Mouse (Mus musculus) small intestine, adult 2 months (tissue): ENCODE results near the gene Dek. TPM values are rescaled to one million over a fixed set of nuclear protein-coding genes. Genes with fewer than 3 reads are reported as not detected.
A peak's percentile ranks its signal among the peaks of the same experiment; 100 is the strongest.

Source experiments
- H3K27ac ChIP-seq: fragments of 200-500 bp; 2 replicates; pipeline ENCODE4 v1.5.1; 2012; ENCODE audit warnings: low read depth, low read length, control low read depth, inconsistent platforms; ENCODE audit not compliant: insufficient read depth
- H3K27me3 ChIP-seq: fragments of 200-500 bp; 2 replicates; pipeline ENCODE4 v1.6.1; 2012; ENCODE audit warnings: mild to moderate bottlenecking, moderate library complexity, low read length, inconsistent platforms; ENCODE audit not compliant: control insufficient read depth, insufficient read depth
- H3K36me3 ChIP-seq: fragments of 200-500 bp; 2 replicates; pipeline ENCODE4 v1.6.1; 2012; ENCODE audit warnings: mild to moderate bottlenecking, low read length, control low read depth, inconsistent platforms; ENCODE audit not compliant: control insufficient read depth, insufficient read depth
- H3K4me1 ChIP-seq: fragments of 200-500 bp; 2 replicates; pipeline ENCODE4 v1.6.1; 2012; ENCODE audit warnings: low read length, inconsistent platforms, mixed read lengths; ENCODE audit not compliant: control insufficient read depth, insufficient read depth, insufficient read length
- H3K4me3 ChIP-seq: fragments of 200-500 bp; 2 replicates; pipeline ENCODE4 v1.5.1; 2012; ENCODE audit warnings: low read depth, mild to moderate bottlenecking, control low read depth, inconsistent platforms, low read length, moderate library complexity
- CTCF ChIP-seq: fragments of 200-500 bp; IDR thresholded peaks from 2 replicates; pipeline ENCODE4 v1.5.1; 2012; ENCODE audit warnings: low read depth, mild to moderate bottlenecking, control low read depth, inconsistent platforms, low read length, moderate library complexity, mixed read lengths; ENCODE audit not compliant: insufficient replicate concordance, insufficient read length; ENCODE audit errors: extremely low read depth
- POLR2A ChIP-seq: fragments of 200-500 bp; IDR thresholded peaks from 2 replicates; pipeline ENCODE4 v1.6.1; 2012; ENCODE audit warnings: low read depth, mild to moderate bottlenecking, control low read depth, inconsistent platforms, low read length, moderate library complexity
- WGBS: fragments of 180-500 bp; shearing (Covaris S2); methylation state at CpG from one replicate; pipeline ENCODE4 v1.1.7; 2018; 5-methylcytosine and 5-hydroxymethylcytosine counted together
- polyA plus RNA-seq: library from polyadenylated mRNA; depleted of rRNA; stranded (reverse); fragments of >200 nt; gene quantifications from 2 replicates; pipeline ENCODE4 v1.2.3, GENCODE M21; 2012

Dek gene
- polyA plus RNA-seq, 1 experiment: 27.7 TPM

GRCm38 (mm10) chr13:47056126-47056525 is 49.9 kb downstream of the Dek start:
- Histone ChIP-seq H3K36me3 (peaks cover 38% of the 10 kb centered on the region), H3K27me3 (no peaks in the 10 kb centered on the region), H3K27ac (no peak overlapping the region), H3K4me3 (no peak overlapping the region), H3K4me1 (no peaks in the 10 kb centered on the region)
- 77% methylated on average over 11 of the region's 11 CpGs for WGBS
- TF ChIP-seq POLR2A (no peak), CTCF (no peak)

GRCm38 (mm10) chr13:47053971-47054370 is 52.0 kb downstream of the Dek start:
- Histone ChIP-seq H3K4me1 (no peaks in the 10 kb centered on the region), H3K27me3 (no peaks in the 10 kb centered on the region), H3K4me3 (no peak overlapping the region), H3K36me3 (peaks cover 38% of the 10 kb centered on the region), H3K27ac (no peak overlapping the region)
- 91% methylated on average over 10 of the region's 10 CpGs for WGBS
- TF ChIP-seq POLR2A (no peak), CTCF (no peak)

- TF ChIP-seq POLR2A: no peak
- TF ChIP-seq CTCF: no peak
- 71% methylated on average over 4 of the region's 4 CpGs for WGBS
- Histone ChIP-seq H3K27me3 (no peaks in the 10 kb centered on the region), H3K4me3 (no peak overlapping the region), H3K4me1 (no peaks in the 10 kb centered on the region), H3K27ac (no peak overlapping the region), H3K36me3 (peaks cover 29% of the 10 kb centered on the region)
These were observed 56.0 kb downstream of the Dek start for GRCm38 (mm10) chr13:47050009-47050408.

- H3K27me3 ChIP-seq: no peaks in the 10 kb centered on the region
- TF ChIP-seq CTCF (no peak), POLR2A (no peak)
- H3K4me3 ChIP-seq: no peak overlapping the region
- H3K27ac ChIP-seq: no peak overlapping the region
- H3K4me1 ChIP-seq: peaks cover 6% of the 10 kb centered on the region
- H3K36me3 ChIP-seq: peaks cover 20% of the 10 kb centered on the region
- 78% methylated on average over 4 of the region's 4 CpGs for WGBS
These were observed 58.0 kb downstream of the Dek start for GRCm38 (mm10) chr13:47047996-47048395.

- Histone ChIP-seq H3K36me3 (0 out of 2 replicates have a peak, but pooled peaks cover 5% of the 10 kb centered on the region), H3K4me3 (peak within 1 kb of the TSS; percentile 77), H3K4me1 (peaks cover 11% of the 10 kb centered on the region), H3K27ac (peak within 1 kb of the TSS; percentile 3; the same call in 1 of the 2 replicates), H3K27me3 (no peaks in the 10 kb centered on the region)
- WGBS: 7% methylated on average over 10 of the region's 10 CpGs
- TF ChIP-seq CTCF: no peak
- no peak for TF ChIP-seq POLR2A
These were observed 61.4 kb downstream of the Dek start, which contains the start of gene Tpmt for GRCm38 (mm10) chr13:47044617-47044947. TSS of gene Tpmt (minus strand) at chr13:47044737.

GRCm38 (mm10) chr13:47043833-47044616 is 62.0 kb downstream of the Dek start:
- Histone ChIP-seq H3K27ac (0 out of 2 replicates have a peak overlapping the region, but pooled peaks have one; percentile 3), H3K36me3 (0 out of 2 replicates have a peak, but pooled peaks cover under 1% of the 10 kb centered on the region), H3K27me3 (no peaks in the 10 kb centered on the region), H3K4me3 (peak overlapping the region; percentile 77), H3K4me1 (peaks cover 11% of the 10 kb centered on the region)
- no peak for TF ChIP-seq CTCF
- TF ChIP-seq POLR2A: no peak
- whole genome bisulfite sequencing: under 1% methylated on average over 45 of the region's 45 CpGs

GRCm38 (mm10) chr13:47043030-47043680 is 62.8 kb downstream of the Dek start, which contains the start of gene Kdm1b:
TSS of gene Kdm1b (plus strand) at chr13:47043499.
- H3K4me1 ChIP-seq: peaks cover 11% of the 10 kb centered on the region
- TF ChIP-seq POLR2A: peak; percentile 88
- TF ChIP-seq CTCF: no peak
- peak within 1 kb of the TSS; percentile 17; the same call in 1 of the 2 replicates for H3K27ac ChIP-seq
- H3K27me3 ChIP-seq: no peaks in the 10 kb centered on the region
- H3K4me3 ChIP-seq: peak within 1 kb of the TSS; percentile 77
- 1% methylated on average over 48 of the region's 48 CpGs for WGBS
- no peaks in the 10 kb centered on the region for H3K36me3 ChIP-seq
